9 mouse cellular contexts compared by ENCODE assay signal in the genomic region with DNA sequence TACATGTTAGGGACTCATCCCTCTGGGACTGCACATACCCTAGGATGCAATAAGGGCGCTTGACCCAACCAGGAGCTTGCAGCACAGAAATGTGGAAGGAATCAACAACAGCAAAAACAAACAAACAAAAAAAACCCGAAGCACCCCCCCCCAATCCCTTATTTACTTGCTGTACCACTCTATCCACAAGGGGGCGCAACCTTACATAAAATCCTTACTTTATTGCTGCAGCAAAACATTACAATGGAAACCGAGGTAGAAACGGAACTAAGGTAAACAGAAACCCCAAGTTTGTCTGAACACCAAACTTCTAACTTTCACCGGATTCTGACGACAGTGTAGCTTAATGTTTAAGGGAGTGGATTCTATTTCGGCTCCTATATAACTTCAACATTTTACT.
A peak's percentile ranks its signal among the peaks of the same experiment; 100 is the strongest.
DNase-seq lines count a peak whose midpoint lies in the region; ATAC-seq and TF ChIP-seq lines count a peak whose summit lies in the region.
"Had no signal": no experiment of that assay in that cellular context is flagged by ENCODE, and none has a peak within 500 bp of the region (broad histone marks: within the 10 kb centered on the region; RNA-seq: fewer than 3 reads in every experiment).

No protein-coding gene starts in this region.

- no peak for ATAC-seq in kidney, postnatal 0 days (replicated peaks; ENCODE audit: low FRiP score, low read depth)

- DNase-seq in adrenal gland, adult (ENCODE audit: inconsistent age in 2 of 2, low spot score in 1 of 2): peak; percentile 7 to 78
- no peak for DNase-seq in adrenal gland, postnatal 4 days (ENCODE audit: low spot score in 2 of 2)
- DNase-seq in layer of hippocampus, adult 11-12 months (ENCODE audit: low spot score): peak; percentile 16
- no peak for DNase-seq in layer of hippocampus, adult 9-11 months
- peak; percentile 8 for DNase-seq in urinary bladder, postnatal 25 days (ENCODE audit: low spot score)
- no peak for DNase-seq in urinary bladder, adult 2 months (ENCODE audit: low spot score)
- DNase-seq in kidney, postnatal 0 days (ENCODE audit: low spot score): peak; percentile 27
- no peak for DNase-seq in spleen, postnatal 4 days (ENCODE audit: low spot score in 2 of 2)

- no peak overlapping the region for H3K27ac ChIP-seq in kidney, postnatal 0 days
- H3K27ac ChIP-seq: limb, embryonic 12.5 days had no signal

- H3K4me2 ChIP-seq in kidney, postnatal 0 days (ENCODE audit: low read length): no peak overlapping the region; the same call in 1 of the 2 replicates
- H3K4me2 ChIP-seq: limb, embryonic 12.5 days had no signal

- H3K4me3 ChIP-seq in kidney, postnatal 0 days (replicated peaks; ENCODE audit: low read depth, low read length): no peak overlapping the region
- H3K4me3 ChIP-seq: limb, embryonic 12.5 days had no signal

- H3K9me3 ChIP-seq in kidney, postnatal 0 days (replicated peaks; ENCODE audit: low read length): no peaks in the 10 kb centered on the region
- H3K9me3 ChIP-seq: limb, embryonic 12.5 days had no signal

- no peak overlapping the region for H3K9ac ChIP-seq in kidney, postnatal 0 days (ENCODE audit: low read depth, low read length)
- H3K9ac ChIP-seq: limb, embryonic 12.5 days had no signal

- no peaks in the 10 kb centered on the region for H3K36me3 ChIP-seq in kidney, postnatal 0 days (ENCODE audit: insufficient read depth, low read length)
- H3K36me3 ChIP-seq: limb, embryonic 12.5 days had no signal

- no peaks in the 10 kb centered on the region for H3K27me3 ChIP-seq in kidney, postnatal 0 days (ENCODE audit: insufficient read depth, low read length)
- H3K27me3 ChIP-seq: limb, embryonic 12.5 days had no signal

- TF ChIP-seq CTCF in kidney, postnatal 0 days (IDR thresholded peaks at IDR 0.05; ENCODE audit: low read depth): peak; percentile 66

- 28% methylated on average over 8 of the region's 8 CpGs for WGBS in kidney, postnatal 0 days

- no peaks in the 10 kb centered on the region for H3K4me1 ChIP-seq in kidney, postnatal 0 days (replicated peaks; ENCODE audit: insufficient read depth, low read length)
- H3K4me1 ChIP-seq: limb, embryonic 12.5 days had no signal

Comparison
In these comparisons a context has a peak if more than half of its experiments do, and no peak if none do; other contexts are left out.
1. DNase-seq: peak in adrenal gland, adult (2 of 2), layer of hippocampus, adult 11-12 months (single experiment), urinary bladder, postnatal 25 days (single experiment) and kidney, postnatal 0 days (single experiment); none in adrenal gland, postnatal 4 days (0 of 2), layer of hippocampus, adult 9-11 months (single experiment), urinary bladder, adult 2 months (single experiment) and spleen, postnatal 4 days (0 of 2).